Mouse (Mus musculus): ENCODE results near the gene Dolpp1. TPM values are rescaled to one million over a fixed set of nuclear protein-coding genes. Genes with fewer than 3 reads are reported as not detected.
A peak's percentile ranks its signal among the peaks of the same experiment; 100 is the strongest.

Dolpp1 gene
- total RNA-seq (2021) = 1 to 10 TPM; 4.9 to 6.9 TPM
- long read RNA-seq, experiment 1, transcript Dolpp1-201 (8 exons, 2,251 nt) = major isoform, 11 of 19 reads
- long read RNA-seq, experiment 1, partial matches to known transcripts = 1 of 19 reads
- long read RNA-seq, experiment 1, other reads (novel, unspliced or antisense) = 5 of 19 reads
- long read RNA-seq, experiment 2, transcript Dolpp1-201 (8 exons, 2,251 nt) = major isoform, 7 of 13 reads
- long read RNA-seq, experiment 2, partial matches to known transcripts = 1 of 13 reads
- long read RNA-seq, experiment 2, other reads (novel, unspliced or antisense) = 5 of 13 reads

DNA sequence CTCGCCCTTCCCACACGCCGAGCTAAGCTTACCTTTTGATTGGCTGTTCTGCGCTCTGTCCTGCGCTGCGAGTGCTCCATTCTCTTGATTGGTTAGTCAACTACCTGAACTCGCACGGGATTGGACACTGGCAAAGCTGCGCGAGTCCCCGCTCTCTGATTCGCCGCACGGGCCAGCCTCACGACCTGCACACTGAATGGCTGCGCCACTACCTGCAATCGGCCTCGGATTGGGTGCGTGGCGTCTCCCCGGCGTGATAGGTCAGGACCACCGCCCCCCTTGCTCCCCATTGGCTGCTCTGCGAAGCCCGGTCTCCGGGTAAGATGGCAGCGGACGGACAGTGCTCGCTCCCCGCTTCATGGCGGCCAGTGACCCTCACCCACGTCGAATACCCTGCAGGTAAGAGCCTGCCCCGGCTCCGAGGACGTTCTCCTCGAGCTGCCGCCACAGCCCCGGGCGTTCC lies at the start of gene Dolpp1:
TSS of gene Dolpp1 (plus strand) at position 141 of the 463 bp plus-strand sequence.
- DNase-seq (ENCODE audit: low spot score) = peak; percentile 96

DNA sequence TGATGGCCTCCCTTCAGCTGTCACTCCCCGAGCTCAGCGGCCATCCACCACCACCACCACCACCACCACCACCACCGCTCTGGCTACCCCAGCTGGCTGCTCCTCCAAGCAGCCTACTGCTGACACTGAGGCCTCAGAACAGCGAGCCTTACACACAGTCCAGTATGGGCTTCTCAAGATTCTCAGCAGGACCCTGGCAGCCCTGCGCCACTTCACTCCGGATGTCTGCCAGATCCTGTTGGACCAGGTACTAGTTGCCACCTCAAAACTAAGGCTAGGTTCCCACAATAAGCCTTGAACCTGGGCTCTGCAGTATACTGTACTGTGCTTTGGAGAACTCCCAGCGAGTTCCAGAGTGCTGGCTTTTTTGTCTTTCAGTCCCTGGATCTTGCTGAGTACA lies 49.5 kb upstream of the Dolpp1 start:
- no peak for DNase-seq (ENCODE audit: low spot score)

DNA sequence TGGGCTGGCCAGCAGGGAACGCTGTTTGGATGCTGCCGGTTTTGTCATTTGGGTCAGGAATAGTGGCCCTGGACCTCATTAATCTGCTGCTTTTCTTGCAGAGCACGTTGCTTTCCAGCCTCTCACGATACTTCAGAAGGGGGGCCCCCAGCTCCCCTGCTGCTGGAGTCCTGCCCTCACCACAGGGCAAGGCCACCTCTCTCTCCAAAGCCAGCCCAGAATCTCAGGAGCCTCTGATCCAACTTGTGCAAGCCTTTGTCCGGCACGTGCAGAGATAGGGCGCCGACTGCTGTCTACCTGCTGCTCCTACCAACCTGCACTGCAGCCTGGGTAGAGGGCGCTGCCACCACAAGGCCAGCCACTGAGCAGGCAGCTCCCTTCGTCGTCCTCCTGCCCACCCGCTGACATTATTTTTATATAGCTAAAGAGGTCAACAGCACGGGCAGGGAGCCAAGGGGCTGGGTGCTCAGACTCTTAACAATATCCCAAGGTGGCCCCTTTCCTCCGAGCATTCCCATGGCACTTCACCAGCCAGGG lies 48.4 kb upstream of the Dolpp1 start:
- DNase-seq (ENCODE audit: low spot score) = no peak

DNA sequence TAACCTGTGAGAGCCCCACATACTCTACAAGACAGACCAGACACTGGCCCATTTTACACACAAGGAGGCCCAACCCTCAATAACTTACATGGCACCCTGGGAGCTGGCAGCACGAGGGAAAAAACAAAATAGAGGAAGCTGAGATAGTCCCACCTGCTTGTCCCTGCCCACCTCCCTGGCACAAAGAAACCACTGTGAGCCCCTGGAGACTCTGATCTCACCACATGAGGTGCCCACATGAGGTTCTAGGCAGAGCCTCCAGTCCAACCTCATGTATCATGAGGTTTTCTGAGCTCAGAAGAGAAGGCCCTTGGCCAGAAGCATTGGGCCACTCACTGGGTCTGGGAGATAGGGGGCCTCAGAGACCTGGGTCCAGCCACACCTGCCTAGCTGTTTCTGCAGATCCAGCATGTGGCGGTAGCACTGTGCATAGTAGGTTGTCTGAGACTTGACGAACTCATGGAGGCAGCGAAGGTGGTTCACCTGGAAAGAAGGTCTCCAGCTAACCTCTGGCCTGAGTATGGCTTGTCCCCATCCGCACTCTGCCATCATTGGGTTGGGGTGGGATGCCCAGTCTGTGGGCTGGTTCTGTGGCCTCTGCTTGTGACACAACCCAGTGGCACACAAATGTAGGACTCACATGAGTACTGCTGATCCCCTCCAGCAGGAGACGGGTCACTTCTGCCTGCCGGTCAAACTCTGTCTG lies 45.9 kb upstream of the Dolpp1 start:
- no peak for DNase-seq (ENCODE audit: low spot score)

DNA sequence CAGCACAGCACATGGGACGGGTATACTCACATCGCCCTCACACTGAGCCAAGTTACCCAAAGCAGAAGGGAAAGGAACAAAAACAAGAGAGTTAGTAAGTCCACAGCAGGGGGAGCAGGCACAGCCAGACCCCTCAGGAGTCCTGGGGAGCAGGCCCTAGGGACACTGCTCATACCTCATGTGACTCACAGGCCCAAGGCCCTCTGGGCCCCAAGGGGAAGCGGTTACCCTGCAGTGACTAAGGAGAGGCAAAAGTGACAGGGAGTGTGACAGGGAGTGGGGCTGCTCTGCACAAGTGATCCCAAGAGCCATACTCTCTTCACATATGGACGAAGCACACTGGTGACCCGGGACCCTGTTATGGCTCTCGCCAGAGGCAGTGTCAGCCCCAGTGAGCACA lies 42.9 kb upstream of the Dolpp1 start:
- DNase-seq (ENCODE audit: low spot score) = no peak

DNA sequence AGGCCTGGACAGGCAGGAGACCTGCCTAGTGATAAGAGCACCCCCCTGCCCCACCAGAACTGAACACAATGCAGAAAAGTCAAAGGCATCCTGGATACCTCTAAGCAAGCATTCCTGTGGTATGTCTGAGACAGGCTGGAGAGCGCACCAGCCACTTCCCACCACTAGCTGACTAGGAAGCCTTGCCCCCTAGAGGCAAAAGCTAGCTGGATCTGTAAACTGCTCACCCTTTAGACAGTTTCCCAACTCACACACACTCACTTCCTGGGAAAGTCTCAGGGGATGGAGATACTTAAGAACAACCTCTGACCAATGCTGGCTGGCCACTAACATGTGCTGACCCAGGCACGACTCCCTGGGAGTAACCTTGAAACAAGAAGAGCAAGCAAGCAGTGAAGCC lies 40.9 kb upstream of the Dolpp1 start:
- DNase-seq (ENCODE audit: low spot score) = no peak

DNA sequence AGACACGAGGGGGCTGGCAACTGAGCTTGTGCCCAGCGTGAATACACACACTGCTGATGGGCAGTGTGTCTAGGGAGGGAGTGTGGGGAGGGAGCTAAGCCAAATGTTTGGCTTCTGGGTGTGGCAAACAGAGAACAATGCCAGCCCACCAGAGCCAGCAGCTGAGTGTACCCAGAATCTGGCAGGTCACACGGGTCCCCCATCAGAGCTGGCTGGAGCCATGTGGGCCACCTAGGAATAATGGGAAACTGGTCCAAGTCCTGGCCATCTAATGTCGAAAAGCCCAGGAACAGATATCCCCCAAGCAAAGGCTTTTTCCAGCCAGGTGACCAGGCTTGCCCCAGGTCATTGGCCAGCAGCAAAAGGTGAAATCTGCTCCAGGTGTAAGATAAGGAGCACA lies 36.2 kb upstream of the Dolpp1 start:
- no peak for DNase-seq (ENCODE audit: low spot score)

DNA sequence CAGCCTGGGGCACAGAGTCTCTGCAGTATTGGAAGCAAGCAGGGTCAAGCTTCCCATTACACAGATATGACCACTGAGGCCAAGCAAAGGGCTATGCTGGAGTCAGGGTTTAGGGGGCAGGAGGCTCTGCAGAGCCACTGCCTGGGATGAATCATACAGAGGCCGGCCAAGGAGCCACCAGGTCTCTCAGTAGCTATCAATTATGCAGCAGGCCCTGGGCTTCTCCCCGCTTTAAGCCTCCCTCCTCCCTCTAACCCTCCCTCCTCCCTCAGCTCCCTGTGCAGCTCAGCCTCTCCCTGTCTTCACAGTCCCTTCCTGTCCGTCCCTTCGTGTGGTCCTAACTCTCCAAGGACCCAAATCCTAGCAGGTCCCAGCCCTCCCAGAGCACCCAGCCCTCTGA lies 35.8 kb upstream of the Dolpp1 start:
- DNase-seq (ENCODE audit: low spot score) = no peak

DNA sequence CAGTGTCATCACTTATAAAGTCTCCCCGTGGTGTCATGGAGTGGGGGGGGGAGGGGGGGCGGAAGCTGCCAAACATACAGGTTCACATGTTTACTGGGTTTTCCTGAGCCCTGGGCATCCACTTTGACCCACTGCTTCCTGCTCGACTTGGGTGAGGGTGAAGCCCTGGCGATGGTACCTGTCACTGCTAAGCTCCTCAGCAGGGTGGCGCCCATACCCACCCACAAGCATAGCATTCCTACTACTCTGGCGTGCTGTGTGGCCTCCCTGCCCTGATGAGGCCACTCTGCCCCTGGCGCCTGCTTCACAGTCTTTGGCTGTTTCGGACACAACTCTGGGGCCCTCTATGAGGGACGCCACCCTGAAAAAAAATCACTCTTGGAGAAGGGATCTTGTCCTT lies 35.1 kb upstream of the Dolpp1 start:
- no peak for DNase-seq (ENCODE audit: low spot score)

DNA sequence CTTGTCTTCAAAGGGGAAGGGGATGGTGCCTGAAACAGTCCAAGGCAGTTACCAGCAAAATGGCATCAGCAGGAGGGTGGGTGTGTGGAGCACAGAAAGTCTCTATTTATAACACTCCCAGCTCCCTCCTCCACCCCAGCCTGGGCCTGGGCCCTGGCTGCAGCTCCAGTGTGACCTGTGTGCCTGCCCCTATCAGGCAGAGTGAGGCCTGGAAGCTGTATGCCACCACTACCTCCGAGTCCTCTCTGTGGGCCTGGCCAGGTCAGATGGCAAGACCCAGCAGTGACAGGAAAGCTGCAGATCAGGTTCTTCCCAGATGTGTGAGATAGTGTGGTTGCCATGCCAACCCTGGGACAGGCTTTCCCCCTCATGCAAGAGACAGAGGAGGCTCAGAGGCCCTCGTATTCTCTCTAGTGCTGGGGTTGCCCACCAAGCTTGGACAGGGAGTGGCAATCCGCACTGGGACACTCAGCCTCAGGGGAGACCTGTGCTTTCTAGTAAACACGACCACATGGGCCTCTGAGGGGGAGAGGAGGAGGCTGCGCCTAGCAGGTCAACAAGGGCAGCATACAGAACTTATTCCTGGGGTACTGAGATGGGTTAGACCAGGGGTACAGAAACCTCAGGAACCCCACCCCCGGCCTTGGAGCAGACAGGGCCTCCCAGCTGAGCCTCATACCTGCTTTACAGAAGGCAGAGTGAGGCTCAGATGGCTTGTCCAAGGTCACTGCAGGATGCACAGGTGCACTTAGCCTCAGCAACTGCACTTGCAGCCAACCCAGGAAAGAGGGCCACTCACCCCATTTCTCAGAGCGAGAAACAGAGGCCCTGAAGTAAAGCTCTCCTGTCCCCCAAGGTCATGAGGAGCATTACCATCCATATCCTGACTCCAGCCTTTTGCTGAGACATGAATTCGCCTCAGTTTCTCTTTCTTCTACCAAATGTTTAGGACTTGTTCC lies 34.2 kb upstream of the Dolpp1 start:
- DNase-seq (ENCODE audit: low spot score) = no peak

DNA sequence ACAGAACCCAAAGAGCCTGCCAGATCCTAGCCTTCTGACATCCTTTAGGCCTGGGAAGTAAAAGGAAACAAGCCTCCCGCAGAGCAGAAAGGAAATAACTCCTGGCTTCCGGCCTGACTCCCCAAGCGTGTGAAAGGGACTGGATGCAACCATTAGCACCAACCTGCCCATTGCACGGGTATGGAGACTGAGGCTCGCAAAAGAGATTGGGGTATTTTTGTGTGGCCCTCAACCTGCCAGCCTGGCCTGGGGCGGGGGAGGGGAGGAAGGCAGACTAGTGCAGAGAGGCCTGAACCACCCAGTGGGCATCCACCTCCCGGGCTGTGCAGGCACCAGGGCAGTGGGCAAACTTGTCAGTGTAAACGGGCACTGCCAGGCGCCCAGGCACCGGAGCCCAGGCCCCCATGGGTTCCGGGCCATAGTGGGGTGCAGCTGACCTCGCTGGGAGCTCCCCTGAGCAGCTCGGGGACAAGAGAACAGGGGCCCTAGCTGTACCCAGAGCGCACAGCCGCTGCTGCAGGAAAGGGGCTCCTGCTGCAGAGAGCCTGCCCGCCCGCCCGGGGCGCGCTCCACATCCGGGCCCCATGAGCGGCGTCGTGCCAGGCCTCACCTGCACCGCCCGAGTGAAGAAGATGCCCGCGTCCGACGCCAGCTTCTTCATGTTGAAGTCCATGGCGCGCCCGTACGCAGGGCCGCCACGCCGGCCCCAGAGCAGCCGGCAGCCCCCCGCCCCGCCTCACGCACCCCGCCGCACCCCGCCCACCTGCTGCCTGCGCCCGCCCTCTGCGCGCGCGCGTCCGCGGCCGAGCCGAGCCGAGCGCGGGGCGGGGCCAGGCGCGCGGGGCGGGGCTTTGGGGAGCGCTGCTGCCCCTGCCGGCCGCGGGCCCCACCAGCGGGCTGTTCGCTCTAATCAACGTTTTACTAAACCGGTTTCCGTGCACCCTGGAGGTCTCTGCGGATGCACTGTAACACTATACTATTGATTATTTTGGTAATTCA lies 33.2 kb upstream of the Dolpp1 start, which contains the start of gene Sh3glb2:
TSS of gene Sh3glb2 (minus strand) at position 805 of the 999 bp plus-strand sequence.
- DNase-seq (ENCODE audit: low spot score) = peak; percentile 75

DNA sequence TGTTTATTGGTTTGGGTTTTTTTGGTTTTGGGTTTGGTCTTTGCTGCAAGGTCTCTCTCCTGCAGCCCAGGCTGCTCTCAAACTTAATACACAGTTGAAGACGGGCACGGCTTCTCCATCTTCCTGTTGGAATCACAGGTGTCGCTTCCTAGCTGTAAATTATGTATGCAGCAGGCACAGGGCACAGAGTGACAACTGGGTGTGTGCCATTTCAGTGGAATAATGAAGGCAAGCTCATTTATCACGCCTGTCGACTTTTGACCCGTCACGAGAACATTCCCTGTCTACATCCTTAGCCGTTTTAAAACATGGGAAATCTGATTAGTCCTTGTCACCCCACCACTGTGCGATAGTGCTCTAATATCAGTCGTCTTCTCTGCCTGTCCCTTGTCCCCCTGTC lies 31.4 kb upstream of the Dolpp1 start:
- no peak for DNase-seq (ENCODE audit: low spot score)

DNA sequence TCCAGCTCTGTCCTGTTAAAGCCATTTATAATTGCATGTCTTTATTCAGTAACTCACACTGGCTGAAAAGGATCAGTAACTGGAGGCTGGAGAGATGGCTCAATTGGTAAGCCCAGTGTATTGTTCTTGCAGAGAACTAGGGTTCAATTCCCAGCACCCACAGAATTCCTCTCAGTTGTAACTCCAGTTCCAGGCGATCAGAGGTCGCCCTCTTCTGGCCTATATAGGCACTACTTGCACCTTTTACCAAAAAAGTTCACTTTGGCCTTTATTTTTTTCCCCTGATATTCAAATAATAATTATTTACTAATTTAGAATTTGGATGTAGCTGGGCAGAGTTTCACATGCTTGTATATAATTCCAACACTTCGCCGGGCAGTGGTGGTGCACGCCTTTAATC lies 29.2 kb upstream of the Dolpp1 start:
- no peak for DNase-seq (ENCODE audit: low spot score)

DNA sequence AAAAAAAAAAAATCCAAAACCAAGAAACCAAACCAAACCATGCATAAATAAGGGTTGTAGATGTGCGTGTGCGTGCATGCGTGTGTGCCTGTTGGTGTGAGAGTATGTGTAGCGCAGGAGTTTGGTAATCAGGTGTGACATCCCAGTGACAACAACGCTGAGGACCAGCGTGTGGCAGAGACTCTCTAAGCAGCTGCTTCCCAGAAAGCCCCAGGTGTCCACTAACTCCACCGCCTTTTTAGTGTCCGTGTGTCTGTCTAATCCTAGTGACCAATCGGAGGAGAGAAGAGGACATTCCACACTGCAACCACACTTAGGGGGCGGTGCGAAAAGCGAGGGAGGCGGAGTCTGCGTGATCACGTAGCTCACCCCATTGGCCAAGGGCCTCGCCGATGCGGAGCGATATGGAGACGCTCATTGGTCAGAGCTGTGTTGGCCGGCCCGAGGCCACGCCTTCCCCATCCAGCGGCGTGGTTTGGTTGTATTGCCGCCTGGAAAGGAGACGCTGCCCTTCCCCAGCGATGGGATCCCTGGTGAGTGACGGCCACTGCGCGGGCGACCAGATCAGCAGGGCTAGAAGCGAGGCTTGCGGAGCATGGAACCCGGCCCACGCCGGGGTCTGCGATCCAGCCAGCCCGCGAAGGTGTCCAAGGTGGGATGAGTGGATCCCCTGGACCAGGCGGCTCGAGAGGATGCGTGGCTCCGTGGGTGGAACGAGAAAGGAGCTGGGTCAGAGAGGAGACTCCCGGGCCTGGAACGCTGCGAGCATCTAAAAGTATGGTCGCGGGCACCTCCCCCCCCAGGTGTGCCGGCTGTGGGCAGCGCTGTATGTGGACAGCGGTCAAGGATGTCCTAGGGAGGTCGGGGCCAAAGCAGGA lies 28.0 kb upstream of the Dolpp1 start, which contains the start of gene Miga2:
TSS of gene Miga2 (plus strand) at position 461 of the 878 bp plus-strand sequence.
- peak; percentile 100 for DNase-seq (ENCODE audit: low spot score)

DNA sequence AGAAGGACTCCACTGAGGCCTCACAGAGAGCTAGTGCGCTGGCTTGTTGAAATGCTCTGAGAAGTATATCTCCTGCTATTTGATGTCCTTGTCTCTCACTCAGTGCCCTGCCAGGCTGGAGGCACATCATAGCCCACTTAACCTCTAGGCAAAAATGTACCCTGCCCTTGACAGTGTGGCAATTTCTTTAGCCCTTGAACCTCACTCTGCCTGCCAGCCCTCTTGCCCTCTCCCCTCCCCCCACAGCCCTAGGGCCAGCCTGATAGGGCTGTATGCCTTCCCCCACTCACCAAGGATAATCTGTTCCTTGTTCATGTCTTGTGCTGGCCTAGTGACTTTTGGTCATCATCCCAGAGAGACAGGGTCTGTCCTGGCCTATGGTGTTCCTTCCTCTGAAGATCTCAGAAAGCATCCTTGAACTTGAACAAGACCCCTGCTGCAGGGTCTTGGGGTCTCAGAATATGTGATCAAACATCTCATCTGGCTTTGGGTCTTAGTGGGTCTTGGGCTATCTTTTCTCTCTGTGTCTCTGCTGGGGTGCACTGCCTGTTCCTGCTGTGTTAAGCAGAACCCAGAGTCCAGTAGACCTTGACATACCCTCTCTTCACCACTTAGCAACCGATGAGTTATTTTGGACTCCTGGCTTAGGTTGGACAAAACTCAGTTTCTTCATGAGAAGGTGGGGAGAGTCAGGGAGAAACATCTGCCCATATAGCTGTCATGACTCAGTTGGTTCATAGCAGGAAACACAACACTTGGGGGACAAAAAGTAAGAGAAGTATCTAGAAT lies 26.6 kb upstream of the Dolpp1 start:
- no peak for DNase-seq (ENCODE audit: low spot score)

DNA sequence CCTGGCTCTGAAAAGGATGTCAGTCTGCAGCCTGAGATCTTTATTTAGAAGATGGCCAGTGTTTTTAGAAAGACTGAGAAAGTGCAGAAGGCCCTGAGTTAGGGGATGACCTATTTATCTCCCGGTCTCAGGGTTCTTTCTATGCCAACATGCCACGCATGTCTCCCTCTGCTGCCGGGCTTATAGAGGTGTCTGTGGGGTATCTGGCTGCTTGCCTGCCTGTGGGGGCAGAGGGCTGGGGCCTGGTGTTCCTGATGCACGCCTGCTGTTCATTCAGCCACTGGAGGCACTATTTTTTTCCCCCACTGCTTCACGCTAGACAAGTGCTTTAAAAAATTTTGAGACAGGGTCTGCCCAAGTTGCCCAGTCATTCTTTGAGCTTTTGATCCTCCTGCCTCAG lies 25.9 kb upstream of the Dolpp1 start:
- no peak for DNase-seq (ENCODE audit: low spot score)

DNA sequence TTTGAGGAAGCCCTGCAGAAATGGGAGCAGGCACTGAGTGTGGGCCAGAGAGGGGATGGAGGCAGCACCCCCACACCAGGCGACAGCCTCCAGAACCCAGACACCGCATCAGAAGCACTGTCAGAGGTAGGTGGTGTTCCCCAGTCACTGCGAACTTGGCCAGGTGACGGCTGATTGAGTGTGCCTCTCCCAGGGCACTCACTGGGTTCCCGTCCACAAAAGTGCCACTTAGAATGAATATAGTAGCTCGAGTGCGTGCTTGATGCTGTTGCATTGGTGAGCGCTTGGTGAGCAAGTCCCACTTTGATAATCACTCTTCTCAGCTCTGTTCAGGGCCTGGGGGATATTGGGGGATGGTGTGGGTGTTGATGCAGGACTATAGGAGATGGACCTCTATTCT lies 20.5 kb upstream of the Dolpp1 start:
- DNase-seq (ENCODE audit: low spot score) = no peak

DNA sequence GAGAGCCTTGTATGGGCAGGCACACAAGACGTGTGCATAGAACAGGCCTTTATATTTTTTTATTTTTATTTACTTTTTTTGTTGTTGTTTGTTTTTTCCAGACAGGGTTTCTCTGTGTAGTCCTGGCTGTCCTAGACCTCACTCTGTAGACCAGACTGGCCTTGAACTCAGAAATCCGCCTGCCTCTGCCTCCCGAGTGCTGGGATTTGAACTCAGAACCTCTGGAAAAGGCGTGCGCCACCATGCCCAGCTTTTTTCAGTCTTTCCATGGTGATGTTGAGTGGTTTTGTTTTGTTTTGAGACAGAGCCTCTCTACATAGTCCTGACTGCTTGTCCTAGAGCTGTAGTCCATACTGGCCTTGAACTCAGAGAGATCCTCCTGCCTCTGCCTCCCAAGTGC lies 19.3 kb upstream of the Dolpp1 start:
- no peak for DNase-seq (ENCODE audit: low spot score)

All from gastrocnemius, adult 18-20 months (tissue).